Comparison of ENCODE assay signal across 26 mouse cellular contexts in the genomic region with DNA sequence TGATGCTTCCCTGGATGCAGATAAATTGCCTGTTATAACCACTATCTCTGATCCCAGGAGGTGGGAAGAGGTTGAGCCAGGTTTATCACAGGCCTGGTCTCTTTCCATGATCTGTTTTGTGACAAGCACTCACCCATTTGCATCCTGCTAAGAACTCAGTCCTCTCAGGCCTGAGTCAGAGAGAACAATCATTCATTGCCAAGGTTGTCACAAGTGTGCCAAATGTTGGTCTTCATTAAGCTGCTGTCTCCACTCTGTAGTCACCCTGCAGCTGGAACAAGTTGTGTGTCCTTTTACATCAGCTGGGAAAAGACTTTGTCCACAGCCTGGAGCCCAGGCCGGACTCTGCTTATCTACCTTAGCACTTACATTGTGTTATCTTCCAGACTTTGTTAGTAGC.
DNase-seq lines count a peak whose midpoint lies in the region; ATAC-seq lines count a peak whose summit lies in the region.
"Had no signal": no experiment of that assay in that cellular context is flagged by ENCODE, and none has a peak within 500 bp of the region (broad histone marks: within the 10 kb centered on the region; RNA-seq: fewer than 3 reads in every experiment).

No protein-coding gene starts in this region.

- H3K4me1 ChIP-seq in forebrain, embryonic 11.5 days (replicated peaks; ENCODE audit: control insufficient read depth, insufficient read depth, low read length), result no peaks in the 10 kb centered on the region
- H3K4me1 ChIP-seq in forebrain, embryonic 12.5 days, result no peaks in the 10 kb centered on the region
- H3K4me1 ChIP-seq: embryonic facial prominence, embryonic 12.5 days; embryonic facial prominence, embryonic 15.5 days; forebrain, embryonic 13.5 days; hindbrain, embryonic 10.5 days had no signal

- H3K27ac ChIP-seq in forebrain, embryonic 11.5 days (ENCODE audit: low read depth, low read length), result no peak overlapping the region
- no peak overlapping the region for H3K27ac ChIP-seq in forebrain, embryonic 12.5 days
- H3K27ac ChIP-seq: embryonic facial prominence, embryonic 12.5 days; embryonic facial prominence, embryonic 15.5 days; forebrain, embryonic 13.5 days; hindbrain, embryonic 10.5 days; hindbrain, embryonic 14.5 days; hindbrain, postnatal 0 days had no signal

- no peaks in the 10 kb centered on the region for H3K36me3 ChIP-seq in forebrain, embryonic 11.5 days (ENCODE audit: control insufficient read depth, insufficient read depth, low read length)
- no peaks in the 10 kb centered on the region for H3K36me3 ChIP-seq in forebrain, embryonic 12.5 days (replicated peaks)
- H3K36me3 ChIP-seq: embryonic facial prominence, embryonic 12.5 days; embryonic facial prominence, embryonic 15.5 days; hindbrain, embryonic 10.5 days had no signal

- no peaks in the 10 kb centered on the region for H3K27me3 ChIP-seq in forebrain, embryonic 11.5 days (ENCODE audit: control insufficient read depth, insufficient read depth, low read length)
- H3K27me3 ChIP-seq in forebrain, embryonic 12.5 days, result no peaks in the 10 kb centered on the region
- H3K27me3 ChIP-seq: embryonic facial prominence, embryonic 12.5 days; embryonic facial prominence, embryonic 15.5 days; forebrain, embryonic 13.5 days; Patski had no signal

- H3K4me2 ChIP-seq in forebrain, embryonic 11.5 days (ENCODE audit: low read depth, low read length, severe bottlenecking), result no peak overlapping the region
- no peak overlapping the region for H3K4me2 ChIP-seq in forebrain, embryonic 12.5 days
- H3K4me2 ChIP-seq: embryonic facial prominence, embryonic 12.5 days; embryonic facial prominence, embryonic 15.5 days; forebrain, embryonic 13.5 days; heart, embryonic 11.5 days; hindbrain, embryonic 14.5 days had no signal

- no peak overlapping the region for H3K4me3 ChIP-seq in forebrain, embryonic 11.5 days (ENCODE audit: low read depth, low read length)
- no peak overlapping the region for H3K4me3 ChIP-seq in forebrain, embryonic 12.5 days (replicated peaks)
- H3K4me3 ChIP-seq: embryonic facial prominence, embryonic 12.5 days; embryonic facial prominence, embryonic 15.5 days; forebrain, embryonic 13.5 days; hindbrain, embryonic 10.5 days had no signal

- peak; percentile 10 for DNase-seq in adrenal gland, postnatal 10 days
- DNase-seq in adrenal gland, adult 8-10 months, result no peak
- DNase-seq in forebrain, embryonic 11.5 days (ENCODE audit: low spot score), result peak; percentile 26
- DNase-seq in Muller cell, postnatal 12 days (ENCODE audit: inconsistent ontology term), result peak; percentile 42
- no peak for DNase-seq in natural killer cell, adult 2 months (ENCODE audit: low spot score in 2 of 2)
- DNase-seq: cerebellum, adult 18-20 months; cerebellum, adult 9-10 months; cerebellum, postnatal 25 days; gastrocnemius, postnatal 10 days; gastrocnemius, postnatal 36 days; heart, postnatal 36 days; kidney, adult 18-20 months; kidney, adult 9 months had no signal

- no peaks in the 10 kb centered on the region for H3K9me3 ChIP-seq in forebrain, embryonic 11.5 days (ENCODE audit: control insufficient read depth, low read length)
- H3K9me3 ChIP-seq in forebrain, embryonic 12.5 days, result no peaks in the 10 kb centered on the region
- H3K9me3 ChIP-seq: embryonic facial prominence, embryonic 12.5 days; embryonic facial prominence, embryonic 15.5 days; forebrain, embryonic 13.5 days; hindbrain, embryonic 10.5 days had no signal

- 92% methylated on average over 1 of the region's 1 CpGs for WGBS in forebrain, embryonic 11.5 days
- WGBS in forebrain, embryonic 12.5 days, result 87% methylated on average over 1 of the region's 1 CpGs

- no peak overlapping the region for H3K9ac ChIP-seq in forebrain, embryonic 11.5 days (ENCODE audit: low read length)
- no peak overlapping the region for H3K9ac ChIP-seq in forebrain, embryonic 12.5 days
- H3K9ac ChIP-seq: embryonic facial prominence, embryonic 12.5 days; embryonic facial prominence, embryonic 15.5 days; forebrain, embryonic 13.5 days; hindbrain, embryonic 14.5 days had no signal

- ATAC-seq in forebrain, embryonic 11.5 days (replicated peaks; ENCODE audit: low FRiP score), result no peak
- no peak for ATAC-seq in forebrain, embryonic 12.5 days (ENCODE audit: low FRiP score)
- ATAC-seq: CD4-positive, CD25-positive, alpha-beta regulatory T cell, adult 4 months; forebrain, embryonic 13.5 days; forebrain, embryonic 16.5 days; hindbrain, postnatal 0 days; inflammation-experienced regulatory T-cells, adult 6 months; intestine, embryonic 16.5 days had no signal

Comparison
In these comparisons a context has a peak if more than half of its experiments do, and no peak if none do; other contexts are left out.
1. DNase-seq: peak in adrenal gland, postnatal 10 days (single experiment), forebrain, embryonic 11.5 days (single experiment) and Muller cell, postnatal 12 days (single experiment); none in adrenal gland, adult 8-10 months (single experiment) and natural killer cell, adult 2 months (0 of 2).